Mouse (Mus musculus) megakaryocyte, adult 5-6 weeks (primary cell): ENCODE measurements around the gene Swi5. TPM values are rescaled to one million over a fixed set of nuclear protein-coding genes. Genes with fewer than 3 reads are reported as not detected.

Experiments
- ATAC-seq: 2 replicates; pipeline ENCODE4 v1.8.0; 2016; ENCODE audit warnings: mild to moderate bottlenecking, inconsistent platforms; ENCODE audit not compliant: poor library complexity, severe bottlenecking
- total RNA-seq, 2 experiments: library from RNA; stranded (forward) in 1 of 2; stranded (reverse) in 1 of 2; fragments of 153-499, 151-499 nt in 1 of 2; fragments of 221-1000, 200-1000 nt in 1 of 2; gene quantifications; 2 replicates each; pipeline versions ENCODE4 v1.2.3 to v1.2.4; 2015 to 2017

Swi5 gene
- total RNA-seq, 2 experiments from 2014 or later: 114 to 230 TPM

DNA sequence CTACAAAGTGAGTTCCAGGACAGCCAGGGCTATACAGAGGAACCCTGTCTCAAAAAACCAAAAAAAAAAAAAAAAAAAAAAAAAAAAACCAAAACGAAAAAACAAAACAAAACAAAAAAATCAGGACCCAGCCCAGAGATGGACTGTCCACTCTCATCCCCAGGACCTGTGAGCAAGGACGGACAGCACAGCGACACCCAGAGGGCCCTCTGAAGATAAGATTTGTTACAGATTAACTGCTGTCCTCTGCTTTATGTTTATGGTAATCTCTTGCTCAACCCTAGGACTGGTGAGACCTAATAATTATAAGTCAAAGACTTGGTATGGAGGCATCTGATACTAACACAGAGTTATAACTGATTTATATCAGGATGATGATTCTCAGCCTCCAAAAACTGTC lies 12.1 kb downstream of the Swi5 start:
- no peak for ATAC-seq

DNA sequence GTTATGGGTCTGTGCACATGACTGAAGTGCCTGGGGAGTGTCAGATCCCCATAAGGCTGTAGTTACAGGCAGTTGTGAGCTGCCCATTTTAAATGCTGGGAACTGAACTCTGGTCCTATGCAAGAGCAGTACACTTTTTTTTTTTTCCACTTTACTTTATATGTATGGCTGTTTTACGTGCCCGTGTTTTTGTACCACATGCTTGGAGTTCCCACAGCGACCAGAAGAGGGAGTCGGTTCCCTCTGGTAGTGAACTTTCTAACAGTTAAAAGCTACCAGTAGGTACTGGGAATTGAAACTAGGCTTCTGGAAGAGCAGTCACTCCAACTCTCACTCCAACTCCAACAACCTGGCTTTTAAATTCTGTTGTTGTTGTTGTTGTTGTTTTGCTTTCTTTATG lies 27.2 kb downstream of the Swi5 start:
- peak; percentile 53 for ATAC-seq

DNA sequence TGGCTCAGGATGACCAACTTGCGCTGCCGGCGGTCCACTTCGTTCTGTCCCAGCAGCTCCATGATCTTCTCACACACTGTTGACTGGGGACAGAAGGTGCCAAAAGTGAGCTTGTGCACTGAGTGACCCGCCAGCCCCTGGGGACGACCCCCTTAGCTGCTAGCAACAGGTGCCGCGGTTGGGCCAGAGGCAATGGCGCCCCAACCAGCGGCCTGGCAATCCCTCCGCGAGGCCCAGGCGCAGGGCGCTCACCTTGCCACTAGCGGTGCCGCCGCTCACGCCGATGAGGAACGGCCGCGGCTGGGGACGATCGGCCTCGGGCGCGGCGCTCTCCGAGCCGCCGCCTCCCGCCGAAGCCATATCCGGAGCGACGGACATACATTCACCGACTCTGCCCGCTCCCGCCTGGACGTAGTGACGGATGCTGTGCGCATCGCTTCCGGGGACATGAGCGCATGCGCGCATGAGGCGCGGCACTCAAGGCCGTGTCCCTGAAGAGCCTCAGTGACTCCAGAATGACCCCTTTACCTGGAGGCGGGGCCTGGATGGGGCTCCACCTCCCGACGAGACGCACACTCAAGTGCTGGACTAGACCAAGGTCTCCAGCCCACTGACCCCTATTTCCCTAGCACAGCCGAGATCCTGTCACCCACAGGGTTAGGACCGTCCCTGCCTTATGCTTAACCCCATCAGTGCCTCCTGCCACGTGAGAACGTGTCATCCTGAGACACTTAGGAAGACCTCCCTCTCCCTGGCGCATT lies 28.0 kb downstream of the Swi5 start, which contains the start of gene Uck1:
Uck1 (minus strand) TSS at position 503 of the 761 bp plus-strand sequence.
- ATAC-seq: peak; percentile 94

DNA sequence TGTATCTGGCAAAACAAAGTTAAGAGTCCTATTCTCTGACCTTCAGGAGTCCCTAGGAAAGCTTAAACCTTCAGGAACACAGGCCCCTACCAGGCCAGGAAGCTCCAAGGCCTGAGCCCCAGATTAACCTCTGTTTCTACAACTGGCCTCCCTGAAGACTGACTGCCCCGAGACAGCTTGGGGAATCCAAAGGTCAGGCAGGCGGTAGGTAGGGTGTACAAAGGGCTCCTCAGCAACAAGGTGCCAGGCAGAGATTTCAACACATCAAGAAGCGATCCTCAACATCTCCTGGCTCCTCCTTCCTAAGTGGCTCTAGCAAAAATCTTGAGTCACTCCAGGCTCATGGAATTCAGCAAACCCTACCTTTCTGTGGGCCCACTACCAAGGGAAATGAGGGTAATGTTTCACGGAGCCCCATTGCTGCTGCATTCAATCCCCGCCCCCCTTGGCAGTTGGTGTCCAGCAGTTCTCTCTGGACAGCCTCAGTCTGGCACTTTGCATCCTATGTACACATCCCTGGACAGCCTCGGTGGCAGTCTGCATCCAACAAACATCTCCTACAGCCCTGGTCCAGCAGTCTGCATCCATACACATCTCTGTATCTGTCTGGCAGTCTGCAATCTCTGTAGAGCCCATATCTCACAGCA lies 28.9 kb downstream of the Swi5 start:
- no peak for ATAC-seq

DNA sequence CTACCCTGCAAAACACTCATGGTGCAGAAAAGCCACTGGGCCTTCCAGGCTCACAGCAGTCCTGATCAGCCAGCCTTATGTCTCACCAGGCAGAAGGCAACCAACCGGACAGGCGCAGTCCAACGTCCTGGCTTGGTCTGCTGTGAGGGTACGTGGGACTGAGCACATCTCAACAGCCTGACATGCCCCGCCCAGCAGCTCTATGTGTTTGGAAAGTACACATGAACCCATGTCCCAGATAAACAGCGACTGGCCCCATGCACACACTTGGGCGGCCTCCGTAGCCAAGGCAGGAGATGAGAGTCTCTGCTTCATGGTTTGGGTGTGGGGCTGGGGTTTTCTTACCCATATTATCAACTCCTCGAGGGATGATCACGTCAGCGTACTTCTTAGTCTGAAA lies 31.6 kb downstream of the Swi5 start:
- ATAC-seq: no peak

DNA sequence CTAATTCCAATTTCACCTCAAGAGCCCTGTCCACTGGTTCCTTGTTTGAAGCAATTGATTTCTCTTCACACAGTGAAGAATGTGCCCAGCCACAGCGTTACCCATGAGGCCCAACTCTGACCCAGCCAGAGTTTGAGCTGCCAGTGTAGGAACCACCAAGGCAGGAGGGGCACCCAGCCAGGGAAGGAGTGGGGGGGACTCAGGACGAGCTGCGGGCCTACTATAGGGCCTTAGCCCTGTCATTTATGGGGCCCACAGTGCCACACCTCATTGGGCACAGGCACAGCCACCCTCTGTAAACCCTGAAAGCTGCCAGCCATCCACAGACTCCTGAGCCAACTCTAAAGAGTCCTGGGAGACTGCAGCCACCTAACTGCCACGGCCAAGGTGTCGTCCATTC lies 33.3 kb downstream of the Swi5 start:
- no peak for ATAC-seq

DNA sequence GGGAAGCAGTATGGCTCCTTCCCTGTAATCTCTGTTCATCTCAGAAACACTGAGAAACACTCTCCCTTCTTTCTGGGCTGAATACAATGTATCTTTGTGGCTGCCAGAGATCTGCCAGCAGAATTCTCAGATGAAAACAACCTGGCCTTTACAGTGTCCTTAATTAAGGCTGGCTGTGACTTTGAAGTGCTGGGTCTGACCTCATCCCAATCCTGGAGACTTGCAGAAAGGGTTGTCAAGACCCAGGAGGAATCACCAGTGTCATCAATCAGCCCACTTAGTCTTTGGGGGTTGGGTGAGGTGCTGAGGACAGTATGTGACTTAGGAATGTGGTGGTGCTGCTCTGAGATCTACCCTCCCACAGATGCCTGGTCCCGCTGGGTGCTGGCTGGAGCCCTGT lies 34.5 kb downstream of the Swi5 start:
- no peak for ATAC-seq

DNA sequence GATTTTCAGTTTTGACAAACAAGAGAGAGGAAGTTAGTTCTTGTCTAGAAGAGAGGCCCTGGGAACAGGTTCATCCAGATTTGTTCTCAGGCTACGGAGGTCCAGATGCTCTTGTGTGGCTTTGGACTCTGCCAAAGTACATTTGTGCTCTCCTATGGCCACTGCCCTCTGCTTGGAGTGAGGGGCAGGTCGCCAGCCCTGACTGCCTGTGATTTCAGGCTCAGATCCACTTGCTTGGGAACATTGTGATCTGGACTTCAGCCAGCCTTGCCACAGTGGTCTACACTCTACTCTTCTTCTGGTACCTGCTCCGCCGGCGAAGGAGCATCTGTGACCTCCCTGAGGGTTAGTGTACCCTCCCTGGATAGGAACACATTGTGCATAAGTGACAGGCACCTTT lies 35.2 kb downstream of the Swi5 start:
- ATAC-seq: no peak

DNA sequence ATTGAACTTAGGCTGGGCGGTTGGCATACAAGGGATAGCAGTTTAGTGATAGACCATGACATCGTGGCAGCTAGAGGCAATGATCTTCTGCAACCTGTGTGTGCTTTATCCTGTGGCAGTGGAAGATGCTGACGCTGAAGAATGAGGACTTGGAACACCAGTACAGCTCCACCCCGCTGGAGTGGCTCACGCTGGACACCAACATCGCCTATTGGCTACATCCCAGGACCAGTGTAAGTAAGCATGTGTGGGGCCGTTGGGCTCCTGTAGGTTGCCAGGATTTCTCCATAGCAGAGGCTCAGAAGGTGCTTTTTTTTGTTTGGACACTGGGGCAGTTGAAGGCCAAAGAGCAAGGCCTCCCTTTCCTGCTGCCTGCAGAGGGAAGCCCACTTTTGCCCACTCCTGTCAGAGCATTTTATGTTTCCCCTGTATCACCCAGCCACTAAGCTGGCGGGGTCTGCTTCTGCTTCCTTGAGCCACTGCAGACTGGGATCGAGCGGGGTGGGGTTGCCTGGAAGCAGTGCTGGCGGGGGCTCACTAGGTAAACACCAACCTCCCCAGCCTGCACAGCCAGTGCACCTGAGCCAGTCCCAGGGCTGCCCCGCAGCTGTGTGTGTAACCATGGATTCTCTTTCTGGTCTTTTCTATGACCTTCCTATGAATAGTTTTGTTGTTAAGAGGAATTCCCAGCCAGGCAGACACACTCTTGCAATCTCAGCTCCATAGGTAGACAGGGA lies 35.9 kb downstream of the Swi5 start:
- ATAC-seq: no peak

DNA sequence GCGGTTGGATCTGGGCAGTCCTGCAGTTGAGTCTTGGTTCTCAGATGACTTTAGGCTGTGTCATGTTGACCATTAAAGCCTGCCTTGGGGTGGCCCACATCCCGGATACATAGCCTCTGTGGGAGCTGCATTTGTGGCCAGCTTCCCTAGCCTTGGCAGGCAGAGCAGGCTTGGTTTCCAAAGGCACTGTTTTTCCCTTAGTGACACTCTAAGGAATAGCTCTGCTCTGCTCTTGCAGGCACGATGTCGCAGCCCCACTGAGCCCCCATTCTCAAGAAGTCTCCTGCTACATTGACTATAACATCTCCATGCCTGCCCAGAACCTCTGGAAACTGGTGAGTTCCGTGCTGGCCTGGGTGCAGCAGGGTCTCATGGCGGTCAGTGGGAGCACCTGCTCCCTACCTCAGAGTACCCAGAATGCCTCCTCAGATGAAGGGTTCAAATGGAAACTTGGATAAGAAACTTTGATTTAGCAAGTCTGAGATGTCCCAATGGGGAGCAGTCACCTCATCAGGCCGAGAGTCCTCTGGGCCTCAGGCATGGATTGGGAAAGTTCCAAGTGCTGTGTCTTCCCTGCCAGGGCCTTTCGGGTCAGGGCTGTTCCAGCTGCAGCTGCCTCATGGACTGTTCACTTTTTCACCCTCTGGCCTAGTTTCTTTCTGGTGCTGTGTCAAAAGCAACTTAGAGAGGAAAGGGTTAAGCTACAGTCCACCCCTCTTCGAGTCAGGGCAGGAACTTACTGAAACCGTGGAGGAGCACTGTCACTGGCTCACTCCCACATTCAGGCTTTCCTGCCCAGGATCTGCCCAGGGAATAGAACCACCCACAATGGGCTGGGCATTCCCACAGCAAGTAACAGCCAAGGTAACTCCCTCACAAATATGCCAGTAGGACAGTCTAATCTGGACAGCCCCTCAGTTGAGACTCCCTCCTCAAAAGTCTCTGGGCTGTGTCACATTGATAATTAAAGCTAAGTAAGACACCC lies 39.2 kb downstream of the Swi5 start:
- no peak for ATAC-seq

DNA sequence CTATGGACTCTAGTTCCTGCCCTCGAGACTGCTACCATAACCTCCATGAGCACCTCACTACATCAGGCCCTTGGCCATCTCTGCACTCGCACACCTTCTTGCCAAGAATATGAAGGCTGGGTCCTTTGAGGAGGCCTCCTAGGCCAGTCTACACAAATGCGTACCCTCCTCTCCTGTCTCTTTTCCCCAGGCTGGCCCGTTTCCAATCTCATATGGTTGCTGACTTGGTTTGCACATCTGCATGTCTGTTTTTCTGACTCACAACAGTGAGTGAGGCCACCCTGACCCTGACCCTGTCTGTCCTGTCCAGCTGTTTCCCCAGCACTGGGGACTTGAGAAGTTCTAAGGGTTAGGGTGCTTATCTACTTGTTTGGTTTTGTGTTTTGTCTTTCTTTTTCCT lies 41.1 kb downstream of the Swi5 start:
- no peak for ATAC-seq

DNA sequence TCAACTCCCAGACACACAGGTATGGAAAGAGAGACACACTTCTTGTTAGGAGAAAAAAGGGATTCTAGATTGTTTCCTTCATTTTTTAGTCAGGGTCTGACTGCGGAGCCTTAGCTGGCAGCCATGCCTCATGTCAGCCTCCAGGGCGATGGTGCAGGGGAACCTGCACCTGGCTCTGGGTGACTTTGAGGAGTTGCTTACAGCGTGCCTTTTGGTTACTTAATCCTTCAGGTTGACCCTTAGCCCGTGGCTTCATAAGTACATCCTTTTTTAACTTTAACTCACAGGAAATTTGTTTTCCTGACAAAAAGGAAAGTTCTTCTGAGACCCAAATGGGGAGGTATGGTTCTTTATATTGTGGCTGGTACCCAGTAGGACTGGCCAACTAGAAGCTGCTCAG lies 44.9 kb downstream of the Swi5 start:
- no peak for ATAC-seq

DNA sequence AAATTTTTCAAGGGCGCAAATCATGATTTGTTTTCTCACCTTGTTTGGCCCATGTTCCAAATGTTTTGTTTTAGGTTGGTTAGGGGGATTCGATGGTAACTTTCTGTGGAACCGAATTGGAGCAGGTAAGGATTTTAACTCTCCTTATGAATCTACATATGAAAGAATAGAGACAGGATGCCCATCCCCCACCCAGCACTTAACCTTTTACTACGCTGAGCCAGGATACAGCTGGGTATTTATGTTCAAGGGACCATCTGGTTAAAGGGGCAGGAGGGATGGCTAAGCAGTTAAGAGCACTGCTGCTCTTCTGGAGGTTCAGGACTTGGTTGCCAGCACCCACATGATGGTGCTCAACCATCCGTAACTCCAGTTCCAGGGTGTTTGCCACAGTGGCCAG lies 47.3 kb downstream of the Swi5 start:
- ATAC-seq: no peak

DNA sequence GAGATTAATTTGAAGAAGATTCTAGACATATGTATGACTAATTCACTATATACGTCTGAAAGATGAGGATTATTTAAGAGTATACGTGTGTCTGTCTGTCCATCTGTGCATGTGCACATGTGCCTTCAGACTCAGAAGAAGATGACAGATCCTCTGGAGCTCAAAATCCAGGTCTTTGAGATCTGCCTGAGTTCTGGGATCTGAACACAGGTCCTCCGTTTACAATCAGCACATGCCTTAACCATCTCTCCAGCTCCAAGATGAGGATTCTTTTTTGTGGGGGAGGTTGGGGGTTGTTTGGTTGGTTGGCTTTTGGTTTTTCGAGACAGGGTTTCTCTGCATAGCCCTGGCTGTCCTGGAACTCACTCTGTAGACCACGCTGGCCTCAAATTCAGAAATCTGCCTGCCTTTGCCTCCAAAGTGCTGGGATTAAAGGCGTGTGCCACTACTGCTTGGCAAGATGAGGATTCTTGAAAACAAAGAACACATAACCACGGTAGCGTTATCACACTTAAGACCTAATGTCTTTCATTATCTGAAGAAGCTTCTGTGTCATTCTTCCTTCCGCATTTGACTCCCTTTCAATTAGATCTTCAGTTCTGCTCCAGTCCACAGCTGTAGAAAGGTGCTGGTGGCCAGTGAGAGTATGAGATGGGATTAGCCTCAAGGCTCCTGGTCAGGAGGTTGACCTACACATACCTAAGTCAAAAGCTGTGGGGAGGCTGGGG lies 49.0 kb downstream of the Swi5 start:
- ATAC-seq: no peak

DNA sequence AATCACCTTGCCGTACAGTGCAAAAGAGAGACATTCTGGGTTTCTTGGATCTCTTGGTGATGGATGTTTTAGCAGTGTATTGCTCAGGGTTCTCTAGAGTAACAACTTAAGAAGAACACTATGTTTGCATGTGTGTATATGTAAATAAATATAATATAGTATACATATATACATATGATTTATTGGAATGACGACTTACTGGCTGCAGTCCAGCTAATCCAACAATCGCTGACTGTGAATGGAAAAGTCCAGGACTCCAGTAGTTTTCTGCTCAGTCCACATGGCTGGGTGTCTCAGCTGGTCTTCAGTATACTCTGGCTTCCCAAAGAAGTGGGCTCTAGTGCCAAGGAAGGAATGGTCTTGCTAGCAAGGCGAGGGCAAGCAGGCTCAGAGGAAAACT lies 50.3 kb downstream of the Swi5 start:
- no peak for ATAC-seq

DNA sequence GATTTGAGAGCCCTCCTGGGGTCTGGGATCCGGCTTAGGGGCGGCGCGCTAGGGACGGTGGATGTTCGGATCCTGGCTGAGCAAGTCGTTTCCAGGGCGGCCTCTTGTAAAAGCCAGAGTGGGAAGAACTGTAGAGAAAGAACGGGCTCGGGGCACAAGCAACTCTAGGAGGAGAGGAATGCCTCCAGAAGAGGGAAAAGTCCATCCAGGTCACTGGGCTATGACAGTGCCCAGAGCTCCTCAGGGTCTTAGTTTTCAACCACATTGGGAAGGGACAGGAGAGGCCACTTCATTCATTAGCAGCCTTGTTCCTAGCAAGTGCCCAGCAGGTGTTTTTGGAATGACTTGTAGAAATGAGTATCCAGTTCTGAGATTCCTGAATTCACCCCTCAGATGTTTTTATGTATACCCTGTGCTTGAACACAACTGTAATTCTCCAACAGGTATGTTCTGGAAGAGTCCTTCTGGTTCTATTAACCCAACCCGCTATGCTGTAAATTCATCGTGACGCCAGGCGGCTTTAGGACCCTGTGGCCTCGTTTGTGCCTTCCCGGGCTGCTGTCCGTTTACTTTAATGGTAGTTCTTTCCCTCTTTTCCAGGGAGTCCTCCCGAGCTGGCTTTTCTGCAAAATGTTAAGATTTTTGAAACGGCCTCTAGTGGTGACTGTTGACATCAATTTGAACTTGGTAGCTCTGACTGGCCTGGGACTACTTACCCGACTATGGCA lies 51.0 kb downstream of the Swi5 start:
- ATAC-seq: peak; percentile 37

DNA sequence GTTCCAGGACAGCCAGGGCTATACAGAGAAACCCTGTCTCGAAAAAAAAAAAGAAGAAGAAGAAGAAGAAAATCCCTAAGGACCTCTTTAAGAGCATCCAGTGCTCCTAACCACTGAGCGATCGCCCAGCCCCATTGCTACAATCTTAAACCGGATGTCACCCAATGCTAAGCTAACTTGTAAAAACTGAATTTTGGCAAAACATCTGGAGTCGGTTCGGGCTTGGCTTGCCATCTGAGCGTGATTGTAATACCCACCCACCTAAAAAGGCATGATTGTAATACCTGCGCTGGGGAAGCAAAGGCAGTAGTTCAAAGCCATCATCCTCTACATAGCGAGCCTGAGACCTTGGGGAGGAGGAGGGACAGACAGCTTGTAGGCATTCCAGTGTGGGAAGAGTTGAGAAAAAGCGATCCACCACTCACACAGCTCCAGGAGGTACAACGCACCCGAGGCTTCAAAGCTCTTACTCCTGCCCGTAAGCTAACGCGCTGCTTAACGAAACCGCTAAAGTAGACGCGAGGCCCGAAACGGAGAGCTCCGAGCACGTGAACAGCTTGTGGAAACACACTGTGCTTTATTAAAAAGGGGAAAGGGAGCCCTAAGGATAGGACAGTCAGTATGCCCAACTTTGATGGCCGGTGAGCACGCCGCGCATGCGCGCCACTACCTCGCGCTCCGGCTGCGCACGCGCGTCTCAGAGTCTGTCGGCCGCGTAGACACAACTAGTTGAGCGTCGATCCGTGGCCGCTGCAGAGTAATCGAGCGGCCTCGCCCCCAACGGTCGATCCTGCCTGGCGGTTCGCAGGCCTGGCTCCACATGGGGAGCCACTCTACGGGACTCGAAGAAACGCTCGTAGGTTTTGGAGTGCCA lies 51.8 kb downstream of the Swi5 start, which contains the start of gene Pomt1:
Pomt1 (plus strand) TSS at position 705 of the 874 bp plus-strand sequence.
- peak; percentile 95 for ATAC-seq

DNA sequence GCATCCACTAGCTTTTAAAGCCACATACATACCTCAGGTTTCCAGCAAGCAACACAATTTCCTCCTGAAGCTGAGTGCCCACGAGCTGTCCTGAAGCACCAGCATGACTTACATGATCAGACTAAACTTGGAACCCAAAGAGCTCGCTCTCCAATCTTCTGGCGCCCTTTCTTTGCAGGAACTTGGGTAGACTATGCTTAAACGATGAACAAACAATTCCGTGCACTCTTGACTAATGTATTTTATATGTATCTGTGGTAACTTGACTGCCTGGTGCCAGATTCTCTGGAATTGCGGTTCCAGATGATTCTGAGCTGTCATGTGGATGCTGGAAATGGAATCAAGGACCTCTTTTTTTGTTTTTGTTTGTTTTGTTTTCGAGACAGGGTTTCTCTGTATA lies 52.4 kb downstream of the Swi5 start:
- ATAC-seq: no peak
